Mouse (Mus musculus) embryonic facial prominence, embryonic 10.5 days (tissue): Measurements from ENCODE around the gene Alad. TPM values are rescaled to one million over a fixed set of nuclear protein-coding genes. Genes with fewer than 3 reads are reported as not detected.

Source experiments
- DNase-seq: peaks from one replicate; pipeline ENCODE4 v3.0.0-alpha.2; 2017; ENCODE audit warnings: low spot score
- H3K27ac ChIP-seq: fragments of 300-500 bp; sonication (generic); replicated peaks from 2 replicates; pipeline ENCODE4 v1.5.1; 2016; ENCODE audit warnings: mild to moderate bottlenecking
- H3K27me3 ChIP-seq: fragments of 300-500 bp; sonication (generic); replicated peaks from 2 replicates; pipeline ENCODE4 v1.6.1; 2016; ENCODE audit warnings: low read depth, mild to moderate bottlenecking; ENCODE audit not compliant: poor library complexity, severe bottlenecking
- H3K36me3 ChIP-seq: fragments of 300-500 bp; sonication (generic); replicated peaks from 2 replicates; pipeline ENCODE4 v1.6.1; 2016; ENCODE audit warnings: mild to moderate bottlenecking, moderate library complexity
- H3K4me1 ChIP-seq: fragments of 300-500 bp; sonication (generic); 2 replicates; pipeline ENCODE4 v1.6.1; 2016
- H3K4me3 ChIP-seq: fragments of 300-500 bp; sonication (generic); 2 replicates; pipeline ENCODE4 v1.5.1; 2016; ENCODE audit warnings: mild to moderate bottlenecking, moderate library complexity
- H3K9me3 ChIP-seq: fragments of 300-500 bp; sonication (generic); 2 replicates; pipeline ENCODE4 v1.6.1; 2016; ENCODE audit warnings: mild to moderate bottlenecking
- WGBS: fragments of 180-500 bp; shearing (Covaris S2); methylation state at CpG from one replicate; pipeline ENCODE4 v1.1.7; 2016; 5-methylcytosine and 5-hydroxymethylcytosine counted together
- polyA plus RNA-seq: library from polyadenylated mRNA; unstranded; fragments of >200 nt; fragmentation: Nextera tagmentation; extraction: Ambion mirVana; gene quantifications from 2 replicates; pipeline ENCODE4 v1.2.1, GENCODE M21; 2016

Gene Alad
- polyA plus RNA-seq, 1 experiment from 2014 or later, result 106 TPM

DNA sequence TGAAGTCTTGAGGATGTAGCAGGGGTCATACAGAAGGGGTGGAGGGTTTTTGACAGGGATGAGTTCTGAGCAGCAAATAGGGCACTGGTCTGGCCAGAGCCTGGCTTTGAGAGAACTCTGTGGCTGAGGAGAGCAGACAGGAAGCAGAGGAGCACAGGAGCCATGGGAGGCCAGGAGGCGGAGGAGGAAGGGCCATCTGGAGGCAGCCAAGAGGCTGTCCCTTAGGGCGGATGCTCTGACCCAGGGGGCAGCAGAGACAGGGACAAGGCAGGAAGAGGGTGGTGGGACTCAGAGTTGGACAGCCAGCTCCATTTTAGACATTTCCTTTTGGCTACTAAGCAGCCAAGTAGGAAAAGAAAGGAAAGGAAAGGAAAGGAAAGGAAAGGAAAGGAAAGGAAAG lies 3.6 kb downstream of the Alad start:
- Histone ChIP-seq H3K36me3 (peaks cover 31% of the 10 kb centered on the region), H3K9me3 (no peaks in the 10 kb centered on the region), H3K27me3 (no peaks in the 10 kb centered on the region), H3K4me3 (peak overlapping the region; percentile 21), H3K4me1 (peaks cover 56% of the 10 kb centered on the region), H3K27ac (peak overlapping the region; percentile 70)
- WGBS, result 46% methylated on average over 2 of the region's 2 CpGs
- DNase-seq, result no peak

DNA sequence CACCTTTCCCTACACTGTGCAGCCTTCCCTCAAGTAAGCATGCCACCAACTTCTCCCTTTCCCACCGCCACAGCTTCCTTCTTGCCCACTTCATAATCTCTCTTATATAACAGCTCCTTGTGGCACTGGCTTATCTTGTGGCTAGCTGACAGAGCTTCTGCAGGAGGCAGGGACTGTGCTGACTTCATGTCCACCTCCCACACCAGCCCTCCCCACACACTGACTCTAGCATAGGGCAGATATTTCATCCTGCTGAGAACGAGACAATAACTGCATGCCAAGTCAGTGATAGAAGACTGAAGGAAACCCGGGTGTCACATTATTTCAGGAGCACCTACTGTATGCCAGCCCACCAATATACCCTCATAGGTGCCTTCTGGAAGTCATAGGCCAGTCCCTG lies 4.2 kb downstream of the Alad start:
- Histone ChIP-seq H3K36me3 (peaks cover 37% of the 10 kb centered on the region), H3K4me3 (peak overlapping the region; percentile 21), H3K27me3 (no peaks in the 10 kb centered on the region), H3K27ac (peak overlapping the region; percentile 70), H3K9me3 (no peaks in the 10 kb centered on the region), H3K4me1 (peaks cover 54% of the 10 kb centered on the region)
- 86% methylated on average over 3 of the region's 3 CpGs for WGBS
- DNase-seq, result no peak

DNA sequence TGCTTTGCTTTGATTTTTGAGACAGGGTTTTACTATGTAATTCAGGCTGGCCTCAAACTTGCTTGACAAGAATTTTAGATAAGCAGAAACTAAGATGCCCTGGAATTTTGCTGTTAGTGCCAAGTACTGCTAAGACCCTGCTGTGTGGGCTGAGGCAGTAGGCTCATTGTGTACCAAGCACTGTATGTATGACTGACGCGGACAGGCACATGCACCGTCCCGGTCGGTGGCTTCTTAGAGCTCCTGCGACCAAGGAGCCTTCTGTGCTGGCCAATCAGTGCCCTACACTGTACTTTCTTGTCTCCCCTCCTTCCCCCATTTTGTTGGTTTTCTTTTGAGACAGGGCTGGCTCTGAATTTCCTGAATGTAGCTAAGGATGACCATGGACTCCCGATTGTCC lies 4.7 kb downstream of the Alad start:
- Histone ChIP-seq H3K4me3 (no peak overlapping the region), H3K9me3 (no peaks in the 10 kb centered on the region), H3K4me1 (peaks cover 49% of the 10 kb centered on the region), H3K27me3 (no peaks in the 10 kb centered on the region), H3K36me3 (peaks cover 42% of the 10 kb centered on the region), H3K27ac (no peak overlapping the region)
- DNase-seq, result no peak
- 88% methylated on average over 7 of the region's 7 CpGs for WGBS

DNA sequence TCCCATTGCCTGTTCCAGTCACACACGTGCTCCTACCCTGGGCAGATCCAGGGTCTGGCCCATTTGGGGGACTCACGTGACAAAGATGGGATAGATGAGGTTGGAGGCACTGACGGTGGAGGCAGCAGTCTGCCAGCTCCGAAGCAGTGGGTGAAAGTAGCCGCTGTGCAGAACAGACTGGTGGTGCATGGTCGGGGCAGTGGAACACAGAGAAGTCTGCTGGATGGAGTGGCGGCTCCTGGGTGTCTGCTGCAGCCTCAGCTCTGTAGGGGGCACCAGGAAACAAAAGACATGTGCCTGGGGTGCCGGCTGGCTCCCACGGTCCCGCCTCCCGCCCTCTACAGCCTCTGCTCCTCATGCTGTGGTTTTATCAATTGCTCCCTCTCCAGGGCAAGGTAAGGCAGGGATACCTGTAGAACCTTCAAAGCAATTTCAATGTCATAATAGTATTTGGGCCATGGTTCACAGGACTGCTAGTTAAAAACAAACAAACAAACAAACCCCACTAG lies 5.7 kb downstream of the Alad start:
- 58% methylated on average over 11 of the region's 11 CpGs for WGBS
- no peaks in the 10 kb centered on the region for H3K9me3 ChIP-seq
- H3K4me1 ChIP-seq, result peaks cover 41% of the 10 kb centered on the region
- H3K27ac ChIP-seq, result no peak overlapping the region
- H3K27me3 ChIP-seq, result no peaks in the 10 kb centered on the region
- H3K4me3 ChIP-seq, result no peak overlapping the region
- peaks cover 51% of the 10 kb centered on the region for H3K36me3 ChIP-seq
- no peak for DNase-seq

DNA sequence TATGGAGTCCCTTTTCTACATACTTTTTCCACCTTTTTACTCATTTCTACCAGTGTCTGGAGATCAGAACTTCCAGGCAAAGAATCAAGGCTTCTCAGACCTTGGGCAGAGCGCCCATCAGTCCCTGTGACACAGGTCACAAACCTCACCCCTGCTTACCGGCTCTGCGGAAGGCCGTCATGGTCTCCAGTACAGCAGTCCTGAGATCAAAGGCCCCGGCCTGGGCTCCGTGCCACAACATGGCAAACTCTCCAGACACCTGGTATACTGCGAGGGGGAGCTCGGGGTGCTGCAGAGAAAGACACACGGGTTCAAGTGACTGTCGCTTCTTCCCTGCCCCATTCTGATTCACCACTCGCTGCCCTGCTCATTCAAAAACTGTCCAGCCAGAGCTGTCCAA lies 9.8 kb downstream of the Alad start:
- Histone ChIP-seq H3K27ac (no peak overlapping the region), H3K4me3 (no peak overlapping the region), H3K4me1 (peaks cover 5% of the 10 kb centered on the region; the same call in 1 of the 2 replicates), H3K9me3 (no peaks in the 10 kb centered on the region), H3K27me3 (no peaks in the 10 kb centered on the region), H3K36me3 (peaks cover 71% of the 10 kb centered on the region)
- 93% methylated on average over 11 of the region's 11 CpGs for WGBS
- no peak for DNase-seq

DNA sequence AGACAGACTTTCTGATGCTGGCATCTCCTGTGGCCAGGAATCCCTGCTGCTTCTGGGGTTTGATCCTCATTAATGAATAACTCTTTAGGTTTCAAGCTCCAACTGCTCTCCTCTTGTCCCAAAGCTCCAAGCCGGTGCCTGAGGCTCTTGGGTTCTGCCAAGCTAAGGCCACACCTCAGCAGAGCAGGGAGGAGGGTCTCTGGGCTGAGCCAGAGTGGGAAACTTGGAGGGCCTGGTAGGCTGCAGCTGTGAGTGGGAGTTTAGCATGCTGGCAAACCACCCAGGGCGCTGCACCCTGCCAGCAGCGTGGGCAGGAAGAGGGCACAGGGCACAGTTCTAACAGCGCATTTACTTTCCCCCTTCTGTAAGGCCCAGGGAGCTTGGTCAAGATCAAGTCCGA lies 10.9 kb downstream of the Alad start:
- DNase-seq, result no peak
- Histone ChIP-seq H3K36me3 (peaks cover 68% of the 10 kb centered on the region), H3K4me3 (no peak overlapping the region), H3K9me3 (no peaks in the 10 kb centered on the region), H3K27ac (no peak overlapping the region), H3K27me3 (no peaks in the 10 kb centered on the region), H3K4me1 (peaks cover 1% of the 10 kb centered on the region; the same call in 1 of the 2 replicates)
- WGBS, result 95% methylated on average over 5 of the region's 5 CpGs

DNA sequence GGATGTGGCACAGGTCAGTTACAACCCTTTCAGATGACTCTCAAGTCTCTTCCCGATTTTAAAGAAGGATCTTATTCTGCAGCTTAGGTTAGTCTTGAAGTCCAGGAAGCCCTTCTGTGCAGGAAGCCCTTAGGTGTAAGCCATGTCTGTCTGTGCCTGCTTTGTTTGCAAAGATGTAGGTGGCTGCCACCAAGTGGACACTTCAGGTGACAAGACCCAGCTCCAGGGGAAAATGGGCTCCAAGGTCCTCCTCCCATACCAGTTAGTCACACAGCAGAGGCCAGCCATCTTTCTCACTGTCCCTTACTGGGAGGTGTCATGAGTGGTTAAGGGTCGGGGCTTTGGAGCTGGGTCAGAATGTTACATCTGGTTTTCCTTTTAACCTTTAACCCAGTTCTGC lies 12.9 kb downstream of the Alad start:
- no peak overlapping the region for H3K4me3 ChIP-seq
- H3K27ac ChIP-seq, result no peak overlapping the region
- H3K9me3 ChIP-seq, result no peaks in the 10 kb centered on the region
- DNase-seq, result no peak
- H3K4me1 ChIP-seq, result peaks cover 12% of the 10 kb centered on the region
- WGBS, result 49% methylated on average over 2 of the region's 2 CpGs
- peaks cover 47% of the 10 kb centered on the region for H3K36me3 ChIP-seq
- H3K27me3 ChIP-seq, result no peaks in the 10 kb centered on the region

DNA sequence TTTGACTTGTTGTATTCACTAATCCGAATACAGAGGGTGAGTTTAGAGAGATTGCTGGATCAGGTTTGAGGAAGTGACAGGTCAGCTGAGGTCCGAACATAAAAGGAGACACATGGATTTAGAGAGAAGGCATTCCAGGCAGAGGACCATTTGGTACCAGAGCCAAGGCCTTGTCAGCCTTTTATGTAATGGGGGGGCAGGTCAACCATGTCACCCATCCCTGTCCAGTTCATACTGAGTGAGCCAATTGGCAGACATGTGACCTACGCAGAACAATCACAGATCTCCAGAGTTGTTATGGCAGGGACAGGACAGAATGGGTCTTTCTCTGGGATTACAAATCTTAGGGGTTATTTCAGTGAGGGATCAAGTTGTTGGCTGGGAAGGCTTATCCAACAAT lies 13.7 kb downstream of the Alad start:
- H3K36me3 ChIP-seq, result peaks cover 39% of the 10 kb centered on the region
- H3K27ac ChIP-seq, result no peak overlapping the region
- H3K27me3 ChIP-seq, result no peaks in the 10 kb centered on the region
- 90% methylated on average over 3 of the region's 3 CpGs for WGBS
- H3K9me3 ChIP-seq, result no peaks in the 10 kb centered on the region
- DNase-seq, result no peak
- H3K4me1 ChIP-seq, result peaks cover 18% of the 10 kb centered on the region
- no peak overlapping the region for H3K4me3 ChIP-seq

DNA sequence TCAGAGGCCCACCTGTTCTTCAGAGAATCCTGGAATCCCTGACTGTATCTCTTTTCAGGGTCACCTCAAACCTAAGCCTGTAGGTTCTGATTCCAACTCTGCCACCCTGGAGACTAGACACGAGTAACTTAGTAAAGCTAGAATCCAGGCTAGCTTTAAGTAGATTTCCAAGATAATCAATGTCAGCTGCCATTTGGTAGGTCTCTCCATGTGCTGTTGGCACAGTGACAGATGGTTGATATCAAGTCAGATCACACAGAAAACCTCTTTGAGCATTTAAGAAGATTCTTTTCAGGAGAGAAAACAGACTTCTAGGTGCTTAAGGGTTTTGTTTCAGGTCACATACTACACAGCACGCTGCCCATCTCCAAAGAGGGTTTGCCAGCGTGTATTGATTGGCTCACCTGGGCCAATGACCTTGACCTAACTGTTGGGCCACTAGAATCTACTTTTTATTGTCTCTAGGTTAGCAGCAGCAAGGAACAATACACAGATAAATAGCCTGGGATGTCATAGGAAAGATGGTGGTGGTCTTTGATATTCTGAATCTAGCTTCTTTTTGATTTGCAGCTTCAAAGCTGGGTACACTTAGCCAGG lies 16.2 kb downstream of the Alad start, which contains the start of gene Hdhd3:
TSS of gene Hdhd3 (minus strand) at position 94 of the 597 bp plus-strand sequence.
- peaks cover 31% of the 10 kb centered on the region for H3K36me3 ChIP-seq
- 78% methylated on average over 3 of the region's 3 CpGs for WGBS
- H3K27ac ChIP-seq, result peak within 1 kb of the TSS; percentile 86

DNA sequence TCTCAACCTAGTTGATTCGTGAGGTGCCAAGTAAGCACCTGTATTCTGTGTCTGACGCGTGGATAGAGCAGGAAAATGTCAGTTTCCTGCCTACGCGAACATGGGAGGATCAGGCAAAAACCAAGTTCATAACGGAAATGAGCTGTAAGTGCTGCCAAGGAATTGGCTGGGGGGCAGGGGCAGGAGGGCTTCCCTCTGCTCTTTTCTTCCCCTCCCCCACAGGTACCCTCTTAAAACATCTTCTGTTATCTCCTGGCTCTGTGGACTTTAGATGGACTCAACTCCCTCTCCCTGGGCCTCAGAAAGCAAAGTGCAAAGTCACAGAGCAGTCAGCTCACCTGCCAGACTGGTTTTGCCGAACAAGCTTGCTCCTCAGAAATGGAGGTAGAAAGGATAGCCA lies 16.7 kb downstream of the Alad start:
- no peak for DNase-seq
- WGBS, result 75% methylated on average over 7 of the region's 7 CpGs
- H3K4me3 ChIP-seq, result 0 out of 2 replicates have a peak overlapping the region, but pooled peaks have one; percentile 87

More for the DNA sequence above, 16.2 kb downstream of the Alad start, which contains the start of gene Hdhd3:
- no peaks in the 10 kb centered on the region for H3K27me3 ChIP-seq
- no peaks in the 10 kb centered on the region for H3K9me3 ChIP-seq
- peak within 1 kb of the TSS; percentile 87 for H3K4me3 ChIP-seq
- H3K4me1 ChIP-seq, result peaks cover 20% of the 10 kb centered on the region
- DNase-seq, result no peak

DNA sequence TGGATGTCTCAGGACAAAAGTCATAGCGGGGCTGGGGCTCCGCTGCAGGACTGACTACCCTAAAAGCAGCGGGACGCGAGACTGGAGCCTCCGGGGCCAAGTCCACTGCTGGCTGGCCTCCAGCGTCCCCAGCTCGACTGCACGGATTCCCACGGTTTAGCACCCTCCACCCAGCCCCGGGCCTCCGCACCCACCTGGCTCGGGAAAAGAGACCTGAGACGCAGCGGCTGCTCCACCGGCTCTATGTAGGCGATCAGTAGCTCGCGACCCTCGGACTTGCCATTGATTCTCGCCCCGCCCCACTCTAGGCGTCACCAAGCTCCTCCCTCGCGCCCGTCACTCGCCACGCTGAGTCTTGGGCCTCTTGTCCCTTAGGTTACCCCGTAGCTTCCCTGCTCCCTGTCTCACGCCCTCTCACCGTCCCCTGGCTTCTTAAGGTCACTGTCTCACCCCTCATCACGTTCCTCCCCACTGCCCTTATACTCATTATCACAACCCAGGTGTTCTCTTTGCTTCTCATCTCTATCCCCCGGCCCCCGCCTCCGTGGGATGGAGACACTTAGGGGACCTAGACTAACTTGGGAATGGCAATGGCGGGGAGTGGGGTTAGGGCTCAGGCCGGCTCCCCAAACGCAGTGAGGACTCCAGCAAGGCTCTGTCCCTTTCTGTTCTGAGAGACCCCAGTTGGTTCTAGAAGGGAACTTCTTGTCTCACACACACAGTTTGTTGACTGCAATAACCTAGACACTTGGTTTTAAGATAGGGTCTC lies 17.6 kb downstream of the Alad start:
- H3K27me3 ChIP-seq, result no peaks in the 10 kb centered on the region
- WGBS, result 2% methylated on average over 38 of the region's 38 CpGs
- peak overlapping the region; percentile 86 for H3K27ac ChIP-seq
- DNase-seq, result peak; percentile 93
- peaks cover 20% of the 10 kb centered on the region for H3K4me1 ChIP-seq
- peaks cover 27% of the 10 kb centered on the region for H3K36me3 ChIP-seq
- H3K4me3 ChIP-seq, result peak overlapping the region; percentile 87
- no peaks in the 10 kb centered on the region for H3K9me3 ChIP-seq

More for the DNA sequence above, 16.7 kb downstream of the Alad start:
- Histone ChIP-seq H3K27ac (no peak overlapping the region), H3K27me3 (no peaks in the 10 kb centered on the region), H3K9me3 (no peaks in the 10 kb centered on the region), H3K4me1 (peaks cover 20% of the 10 kb centered on the region), H3K36me3 (peaks cover 31% of the 10 kb centered on the region)

DNA sequence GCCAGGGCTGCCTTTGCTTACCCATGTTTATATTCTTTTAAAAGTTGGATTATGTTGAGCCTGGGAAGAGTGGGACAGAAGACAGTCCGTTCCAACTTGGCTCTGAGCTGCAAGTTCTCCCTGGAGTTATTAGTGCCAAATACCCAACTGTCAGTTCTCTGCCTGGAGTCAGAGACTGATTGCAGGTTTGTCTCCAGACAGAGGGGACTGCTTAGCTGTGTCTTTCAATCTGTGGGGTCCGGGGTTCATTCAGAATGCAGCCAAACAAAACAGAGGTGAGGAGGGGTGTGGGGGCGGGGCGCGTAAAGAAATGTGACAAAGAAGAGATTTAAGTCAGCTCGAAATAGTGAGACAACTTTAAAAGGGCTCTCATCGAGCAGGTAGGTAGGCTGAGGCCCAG lies 18.2 kb downstream of the Alad start:
- no peaks in the 10 kb centered on the region for H3K9me3 ChIP-seq
- peaks cover 20% of the 10 kb centered on the region for H3K4me1 ChIP-seq
- peak overlapping the region; percentile 87 for H3K4me3 ChIP-seq
- H3K36me3 ChIP-seq, result peaks cover 26% of the 10 kb centered on the region
- 6% methylated on average over 7 of the region's 7 CpGs for WGBS
- peak overlapping the region; percentile 86 for H3K27ac ChIP-seq
- DNase-seq, result no peak
- H3K27me3 ChIP-seq, result no peaks in the 10 kb centered on the region

DNA sequence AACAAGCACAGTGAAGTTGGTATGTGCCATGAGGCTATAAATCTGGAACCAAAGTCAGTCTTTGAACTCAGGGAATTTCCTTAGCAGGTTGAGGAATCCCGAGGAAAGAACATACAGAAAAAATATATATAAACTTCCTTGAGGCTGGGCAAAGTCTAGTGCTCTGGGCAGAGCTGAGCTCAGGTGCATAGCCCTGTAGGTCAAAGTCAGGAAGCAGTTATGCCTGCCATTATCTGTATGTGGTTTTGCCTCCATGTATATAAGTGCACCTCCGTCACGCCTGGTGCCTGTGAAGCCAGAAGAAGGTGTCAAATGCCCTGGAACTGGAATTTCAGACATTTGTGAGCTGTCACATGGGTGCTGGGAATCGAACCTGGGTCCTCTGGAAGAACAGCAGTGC lies 18.9 kb downstream of the Alad start:
- peaks cover 20% of the 10 kb centered on the region for H3K4me1 ChIP-seq
- H3K4me3 ChIP-seq, result no peak overlapping the region
- no peak overlapping the region for H3K27ac ChIP-seq
- WGBS, result 87% methylated on average over 4 of the region's 4 CpGs
- no peak for DNase-seq
- no peaks in the 10 kb centered on the region for H3K9me3 ChIP-seq
- peaks cover 26% of the 10 kb centered on the region for H3K36me3 ChIP-seq
- H3K27me3 ChIP-seq, result no peaks in the 10 kb centered on the region
